Mouse (Mus musculus): ENCODE measurements around the gene Adprm. TPM values are rescaled to one million over a fixed set of nuclear protein-coding genes. Genes with fewer than 3 reads are reported as not detected.
A peak's percentile ranks its signal among the peaks of the same experiment; 100 is the strongest.

Gene Adprm
- polyA plus RNA-seq (2014; fragmentation: Nextera tagmentation; extraction: Ambion mirVana): 31.3 and 31.4 TPM in 2 replicates

DNA sequence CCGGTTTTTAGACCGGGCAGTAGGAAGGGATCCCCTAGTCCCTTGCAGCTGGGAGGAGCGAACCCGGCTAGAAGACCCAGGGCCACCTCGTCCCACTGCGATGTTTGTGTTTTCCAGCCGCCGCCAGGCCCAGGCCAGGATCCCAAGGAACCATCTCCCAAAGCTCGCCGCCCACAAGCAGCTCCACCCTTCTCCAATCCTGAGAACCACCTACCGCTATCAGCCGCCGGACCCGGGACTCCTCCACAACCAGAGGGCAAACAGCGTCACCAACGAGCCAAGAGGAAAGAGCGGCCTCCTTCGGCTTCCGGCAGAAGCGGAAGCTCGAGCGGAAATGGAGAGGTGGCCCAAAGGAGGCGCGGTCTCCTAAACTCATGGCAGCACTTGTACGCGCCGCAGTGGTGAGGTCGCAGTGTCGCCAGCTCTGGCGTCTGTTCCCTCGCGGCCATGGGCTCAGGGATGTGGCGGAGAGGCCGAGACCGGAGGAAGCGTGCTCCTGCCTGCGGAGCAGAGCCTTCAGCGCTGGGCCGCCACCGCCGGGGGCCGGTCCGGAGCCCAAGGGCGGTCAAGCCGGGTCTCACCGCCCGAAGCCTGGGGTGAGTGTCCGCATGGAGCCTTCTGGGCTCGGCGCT is at the start of gene Adprm, which contains the start of gene Sco1:
Adprm (minus strand) TSS at position 274 of the 632 bp plus-strand sequence.
Sco1 (plus strand) TSS at position 350 of the 632 bp plus-strand sequence.
- Histone ChIP-seq H3K4me3 (ENCODE audit: low read depth, low read length) (peak within 1 kb of the TSS; percentile 60), H3K4me2 (peak within 1 kb of the TSS; percentile 67), H3K27ac (ENCODE audit: low read depth) (peak within 1 kb of the TSS; percentile 75), H3K9ac (peak within 1 kb of the TSS; percentile 59), H3K36me3 (ENCODE audit: insufficient read depth) (peaks cover 27% of the 10 kb centered on the region), H3K4me1 (ENCODE audit: insufficient read depth) (no peaks in the 10 kb centered on the region; the same call in 1 of the 2 replicates), H3K9me3 (ENCODE audit: low read depth, low read length) (no peaks in the 10 kb centered on the region), H3K27me3 (ENCODE audit: insufficient read depth, low read length) (no peaks in the 10 kb centered on the region)
- DNase-seq (peak; percentile 94), ATAC-seq (ENCODE audit: insufficient read depth) (peak; percentile 96)
- under 1% methylated on average over 50 of the region's 50 CpGs for WGBS
- TF ChIP-seq CTCF (IDR thresholded peaks at IDR 0.05; ENCODE audit: low read depth): peak; percentile 49

DNA sequence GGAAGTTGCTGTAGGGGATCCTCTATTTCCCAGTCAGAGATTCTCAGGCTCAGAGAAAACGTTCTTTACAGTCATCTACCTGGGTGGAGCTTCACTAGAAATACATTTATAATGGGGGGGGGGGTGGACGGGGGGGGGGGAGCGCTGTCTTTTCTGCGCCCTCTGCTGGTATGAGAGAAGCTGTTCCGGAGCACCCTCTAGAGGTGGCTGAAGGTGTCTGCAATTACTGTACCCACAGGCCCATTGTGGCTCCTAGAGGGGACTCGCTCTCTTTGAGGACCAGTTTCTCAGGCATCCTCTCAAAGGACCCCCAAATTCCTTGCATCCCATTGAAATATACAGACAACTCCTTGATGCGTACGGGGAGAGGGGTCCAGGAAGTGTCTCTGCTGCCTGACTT is 49.3 kb upstream of the Adprm start:
- WGBS: 23% methylated on average over 8 of the region's 8 CpGs
- H3K27ac ChIP-seq (ENCODE audit: low read depth): no peak overlapping the region
- H3K9ac ChIP-seq: no peak overlapping the region
- H3K27me3 ChIP-seq (ENCODE audit: insufficient read depth, low read length): no peaks in the 10 kb centered on the region
- peak; percentile 65 for DNase-seq
- H3K4me2 ChIP-seq: no peak overlapping the region
- no peaks in the 10 kb centered on the region for H3K36me3 ChIP-seq (ENCODE audit: insufficient read depth)
- no peak for ATAC-seq (ENCODE audit: insufficient read depth)
- H3K9me3 ChIP-seq (ENCODE audit: low read depth, low read length): no peaks in the 10 kb centered on the region
- no peak overlapping the region for H3K4me3 ChIP-seq (ENCODE audit: low read depth, low read length)
- peak; percentile 68 for TF ChIP-seq CTCF (IDR thresholded peaks at IDR 0.05; ENCODE audit: low read depth)
- H3K4me1 ChIP-seq (ENCODE audit: insufficient read depth): no peaks in the 10 kb centered on the region

DNA sequence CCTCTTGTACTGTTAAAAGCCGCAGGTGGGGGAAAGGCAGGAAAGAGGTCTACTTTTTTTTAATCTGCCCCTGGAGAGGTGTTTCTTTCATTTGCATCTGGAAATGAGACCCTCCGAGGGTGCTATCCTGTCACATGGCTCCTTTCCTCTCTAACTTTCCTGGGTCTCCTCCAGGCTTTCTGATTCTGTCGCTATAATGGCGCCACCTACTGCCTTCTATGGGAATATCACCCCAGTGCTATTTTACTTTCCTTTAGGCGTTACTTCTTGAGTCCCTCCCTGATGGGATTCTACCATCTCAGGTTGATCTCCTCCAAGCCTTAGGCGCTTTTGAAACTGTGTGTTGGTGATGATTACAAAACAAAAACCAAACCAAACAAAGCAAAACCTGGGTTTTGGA is 47.8 kb upstream of the Adprm start:
- 29% methylated on average over 6 of the region's 6 CpGs for WGBS

DNA sequence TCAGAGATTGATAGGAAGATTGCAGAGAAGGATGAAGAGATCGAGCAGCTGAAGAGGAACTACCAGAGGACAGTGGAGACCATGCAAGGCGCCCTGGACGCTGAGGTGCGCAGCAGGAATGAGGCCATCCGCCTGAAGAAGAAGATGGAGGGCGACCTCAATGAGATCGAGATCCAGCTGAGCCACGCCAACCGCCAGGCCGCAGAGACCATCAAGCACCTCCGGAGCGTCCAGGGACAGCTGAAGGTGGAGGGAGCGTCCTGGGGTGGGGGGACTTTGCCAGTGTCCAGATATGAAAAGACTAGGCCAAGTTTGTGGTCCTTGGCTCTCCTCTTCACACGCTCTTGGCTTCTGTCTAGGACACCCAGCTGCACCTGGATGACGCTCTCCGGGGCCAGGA is 46.8 kb upstream of the Adprm start:
- Histone ChIP-seq H3K9ac (no peak overlapping the region), H3K27me3 (ENCODE audit: insufficient read depth, low read length) (no peaks in the 10 kb centered on the region), H3K4me2 (no peak overlapping the region), H3K27ac (ENCODE audit: low read depth) (no peak overlapping the region), H3K9me3 (ENCODE audit: low read depth, low read length) (no peaks in the 10 kb centered on the region), H3K4me1 (ENCODE audit: insufficient read depth) (no peaks in the 10 kb centered on the region), H3K36me3 (ENCODE audit: insufficient read depth) (no peaks in the 10 kb centered on the region), H3K4me3 (ENCODE audit: low read depth, low read length) (no peak overlapping the region)
- no peak for DNase-seq
- no peak for TF ChIP-seq CTCF (IDR thresholded peaks at IDR 0.05; ENCODE audit: low read depth)
- no peak for ATAC-seq (ENCODE audit: insufficient read depth)
- 88% methylated on average over 16 of the region's 16 CpGs for WGBS

More for the DNA sequence above, 47.8 kb upstream of the Adprm start:
- Histone ChIP-seq H3K9me3 (ENCODE audit: low read depth, low read length) (no peaks in the 10 kb centered on the region), H3K27me3 (ENCODE audit: insufficient read depth, low read length) (no peaks in the 10 kb centered on the region), H3K4me2 (no peak overlapping the region), H3K4me3 (ENCODE audit: low read depth, low read length) (no peak overlapping the region), H3K27ac (ENCODE audit: low read depth) (no peak overlapping the region), H3K36me3 (ENCODE audit: insufficient read depth) (no peaks in the 10 kb centered on the region), H3K9ac (no peak overlapping the region), H3K4me1 (ENCODE audit: insufficient read depth) (no peaks in the 10 kb centered on the region)
- ATAC-seq (ENCODE audit: insufficient read depth) (no peak), DNase-seq (peak; percentile 73)
- TF ChIP-seq CTCF (IDR thresholded peaks at IDR 0.05; ENCODE audit: low read depth): peak; percentile 64

DNA sequence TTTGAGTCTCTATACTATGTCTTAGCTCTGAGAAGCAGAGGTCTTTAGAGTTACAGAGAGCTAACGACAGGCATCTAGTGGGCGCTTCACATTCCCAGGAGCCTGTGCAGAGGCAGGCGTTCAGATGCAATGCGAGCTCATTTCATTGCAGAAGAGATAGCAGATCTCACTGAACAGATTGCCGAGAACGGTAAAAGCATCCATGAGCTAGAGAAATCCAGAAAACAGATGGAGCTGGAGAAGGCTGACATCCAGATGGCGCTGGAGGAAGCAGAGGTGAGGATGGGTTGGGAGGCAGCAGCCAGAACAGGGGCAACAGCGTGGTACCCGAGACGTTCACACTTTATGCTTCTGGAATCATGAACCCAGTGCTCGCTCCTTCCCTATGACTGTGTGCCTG is 46.0 kb upstream of the Adprm start:
- WGBS: 76% methylated on average over 11 of the region's 11 CpGs
- no peak overlapping the region for H3K27ac ChIP-seq (ENCODE audit: low read depth)
- no peak overlapping the region for H3K4me3 ChIP-seq (ENCODE audit: low read depth, low read length)
- DNase-seq (no peak), ATAC-seq (ENCODE audit: insufficient read depth) (no peak)
- no peaks in the 10 kb centered on the region for H3K36me3 ChIP-seq (ENCODE audit: insufficient read depth)
- H3K9me3 ChIP-seq (ENCODE audit: low read depth, low read length): no peaks in the 10 kb centered on the region
- H3K9ac ChIP-seq: no peak overlapping the region
- no peaks in the 10 kb centered on the region for H3K4me1 ChIP-seq (ENCODE audit: insufficient read depth)
- TF ChIP-seq CTCF (IDR thresholded peaks at IDR 0.05; ENCODE audit: low read depth): no peak
- H3K4me2 ChIP-seq: no peak overlapping the region
- no peaks in the 10 kb centered on the region; the same call in 1 of the 2 replicates for H3K27me3 ChIP-seq (ENCODE audit: insufficient read depth, low read length)

DNA sequence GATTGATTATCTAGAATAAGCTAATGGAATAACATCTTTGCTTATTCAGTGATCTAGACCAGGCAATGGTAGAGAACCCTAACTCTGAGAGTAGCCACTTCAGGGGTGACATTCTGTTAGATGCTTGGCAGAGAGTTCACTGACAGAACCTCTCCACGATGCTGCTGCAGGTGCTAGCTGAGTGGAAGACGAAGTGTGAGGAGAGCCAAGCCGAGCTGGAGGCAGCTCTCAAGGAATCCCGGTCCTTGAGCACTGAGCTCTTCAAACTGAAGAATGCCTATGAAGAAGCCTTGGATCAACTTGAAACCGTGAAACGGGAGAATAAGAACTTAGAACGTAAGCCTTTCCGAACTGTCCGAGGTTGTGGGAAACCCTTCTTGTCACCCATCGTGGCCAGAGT is 45.3 kb upstream of the Adprm start:
- no peak for TF ChIP-seq CTCF (IDR thresholded peaks at IDR 0.05; ENCODE audit: low read depth)
- Histone ChIP-seq H3K27ac (ENCODE audit: low read depth) (no peak overlapping the region), H3K4me2 (no peak overlapping the region), H3K9me3 (ENCODE audit: low read depth, low read length) (no peaks in the 10 kb centered on the region), H3K4me3 (ENCODE audit: low read depth, low read length) (no peak overlapping the region), H3K9ac (no peak overlapping the region), H3K36me3 (ENCODE audit: insufficient read depth) (no peaks in the 10 kb centered on the region), H3K4me1 (ENCODE audit: insufficient read depth) (no peaks in the 10 kb centered on the region), H3K27me3 (ENCODE audit: insufficient read depth, low read length) (no peaks in the 10 kb centered on the region; the same call in 1 of the 2 replicates)
- ATAC-seq (ENCODE audit: insufficient read depth) (no peak), DNase-seq (no peak)
- WGBS: 81% methylated on average over 10 of the region's 10 CpGs

DNA sequence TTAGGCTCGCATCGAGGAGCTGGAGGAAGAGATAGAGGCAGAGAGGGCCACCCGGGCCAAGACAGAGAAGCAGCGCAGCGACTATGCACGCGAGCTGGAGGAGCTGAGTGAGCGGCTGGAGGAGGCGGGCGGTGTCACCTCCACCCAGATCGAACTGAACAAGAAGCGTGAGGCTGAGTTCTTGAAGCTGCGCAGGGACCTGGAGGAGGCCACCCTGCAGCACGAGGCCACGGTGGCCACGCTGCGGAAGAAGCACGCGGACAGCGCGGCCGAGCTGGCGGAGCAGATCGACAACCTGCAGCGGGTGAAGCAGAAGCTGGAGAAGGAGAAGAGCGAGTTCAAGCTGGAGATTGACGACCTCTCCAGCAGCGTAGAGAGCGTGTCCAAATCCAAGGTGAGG is 42.1 kb upstream of the Adprm start:
- Histone ChIP-seq H3K4me3 (ENCODE audit: low read depth, low read length) (no peak overlapping the region), H3K27me3 (ENCODE audit: insufficient read depth, low read length) (no peaks in the 10 kb centered on the region; the same call in 1 of the 2 replicates), H3K4me2 (no peak overlapping the region; the same call in 1 of the 2 replicates), H3K9me3 (ENCODE audit: low read depth, low read length) (no peaks in the 10 kb centered on the region), H3K36me3 (ENCODE audit: insufficient read depth) (no peaks in the 10 kb centered on the region), H3K4me1 (ENCODE audit: insufficient read depth) (no peaks in the 10 kb centered on the region), H3K9ac (no peak overlapping the region), H3K27ac (ENCODE audit: low read depth) (no peak overlapping the region)
- no peak for ATAC-seq (ENCODE audit: insufficient read depth)
- no peak for DNase-seq
- TF ChIP-seq CTCF (IDR thresholded peaks at IDR 0.05; ENCODE audit: low read depth): no peak
- 60% methylated on average over 29 of the region's 29 CpGs for WGBS
